ENCODE assay signal across 15 mouse cellular contexts in genomic region chr13:71000422-71001008, GRCm38 (mm10).
DNase-seq lines count a peak whose midpoint lies in the region; ATAC-seq and TF ChIP-seq lines count a peak whose summit lies in the region.
"Had no signal": no experiment of that assay in that cellular context is flagged by ENCODE, and none has a peak within 500 bp of the region (broad histone marks: within the 10 kb centered on the region; RNA-seq: fewer than 3 reads in every experiment).

No protein-coding gene starts in this region.

- no peak for TF ChIP-seq CTCF in liver, postnatal 0 days (IDR thresholded peaks at IDR 0.05; ENCODE audit: low read depth)

- 60% methylated on average over 5 of the region's 5 CpGs for WGBS in embryonic facial prominence, embryonic 11.5 days
- 63% methylated on average over 5 of the region's 5 CpGs for WGBS in embryonic facial prominence, embryonic 10.5 days
- 47% methylated on average over 5 of the region's 5 CpGs for WGBS in liver, embryonic 16.5 days (ENCODE audit: insufficient replicate concordance)
- 59% methylated on average over 5 of the region's 5 CpGs for WGBS in liver, postnatal 0 days (ENCODE audit: insufficient replicate concordance)
- WGBS in embryonic facial prominence, embryonic 14.5 days, result 45% methylated on average over 5 of the region's 5 CpGs
- WGBS in midbrain, embryonic 15.5 days, result 60% methylated on average over 5 of the region's 5 CpGs

- no peaks in the 10 kb centered on the region for H3K4me1 ChIP-seq in embryonic facial prominence, embryonic 11.5 days (ENCODE audit: control insufficient read depth, insufficient read depth, low read length)
- no peaks in the 10 kb centered on the region for H3K4me1 ChIP-seq in embryonic facial prominence, embryonic 10.5 days
- no peaks in the 10 kb centered on the region for H3K4me1 ChIP-seq in liver, embryonic 16.5 days (ENCODE audit: control insufficient read depth, low read depth, low read length)
- H3K4me1 ChIP-seq in liver, postnatal 0 days (ENCODE audit: insufficient read depth), result peaks cover 5% of the 10 kb centered on the region; the same call in 1 of the 2 replicates
- no peaks in the 10 kb centered on the region for H3K4me1 ChIP-seq in embryonic facial prominence, embryonic 14.5 days (ENCODE audit: control insufficient read depth, insufficient read depth, low read length)
- H3K4me1 ChIP-seq in midbrain, embryonic 15.5 days, result no peaks in the 10 kb centered on the region
- H3K4me1 ChIP-seq: heart, embryonic 15.5 days; limb, embryonic 13.5 days; liver, embryonic 12.5 days; megakaryocyte, embryonic 14.5 days had no signal

- H3K4me2 ChIP-seq in embryonic facial prominence, embryonic 11.5 days (ENCODE audit: low read depth, low read length), result no peak overlapping the region
- H3K4me2 ChIP-seq in liver, embryonic 16.5 days (ENCODE audit: low read depth, low read length), result no peak overlapping the region
- H3K4me2 ChIP-seq in liver, postnatal 0 days (ENCODE audit: low read depth, low read length), result no peak overlapping the region
- no peak overlapping the region for H3K4me2 ChIP-seq in embryonic facial prominence, embryonic 14.5 days (ENCODE audit: low read depth, low read length)
- H3K4me2 ChIP-seq in midbrain, embryonic 15.5 days, result no peak overlapping the region
- H3K4me2 ChIP-seq: heart, embryonic 15.5 days; limb, embryonic 13.5 days; liver, embryonic 12.5 days; lung, embryonic 14.5 days had no signal

- no peak overlapping the region for H3K9ac ChIP-seq in embryonic facial prominence, embryonic 11.5 days (replicated peaks; ENCODE audit: low read length)
- H3K9ac ChIP-seq in liver, embryonic 16.5 days (ENCODE audit: low read depth, low read length), result no peak overlapping the region
- no peak overlapping the region for H3K9ac ChIP-seq in liver, postnatal 0 days (replicated peaks)
- no peak overlapping the region for H3K9ac ChIP-seq in embryonic facial prominence, embryonic 14.5 days (ENCODE audit: low read depth, low read length)
- H3K9ac ChIP-seq in midbrain, embryonic 15.5 days, result no peak overlapping the region
- H3K9ac ChIP-seq: heart, embryonic 15.5 days; limb, embryonic 13.5 days; liver, embryonic 12.5 days; lung, embryonic 14.5 days had no signal

- no peaks in the 10 kb centered on the region for H3K27me3 ChIP-seq in embryonic facial prominence, embryonic 11.5 days (ENCODE audit: control insufficient read depth, insufficient read depth, low read length)
- H3K27me3 ChIP-seq in embryonic facial prominence, embryonic 10.5 days (replicated peaks; ENCODE audit: low read depth, poor library complexity, severe bottlenecking), result no peaks in the 10 kb centered on the region
- H3K27me3 ChIP-seq in liver, embryonic 16.5 days (ENCODE audit: control insufficient read depth, insufficient read depth, low read depth, low read length), result no peaks in the 10 kb centered on the region
- H3K27me3 ChIP-seq in liver, postnatal 0 days (ENCODE audit: insufficient read depth, low read length), result no peaks in the 10 kb centered on the region
- 0 out of 2 replicates have a peak, but pooled peaks cover 2% of the 10 kb centered on the region for H3K27me3 ChIP-seq in embryonic facial prominence, embryonic 14.5 days (replicated peaks; ENCODE audit: control insufficient read depth, insufficient read depth, low read length)
- no peaks in the 10 kb centered on the region for H3K27me3 ChIP-seq in midbrain, embryonic 15.5 days (replicated peaks)
- H3K27me3 ChIP-seq: heart, embryonic 15.5 days; liver, embryonic 12.5 days; megakaryocyte, embryonic 14.5 days had no signal

- H3K27ac ChIP-seq in embryonic facial prominence, embryonic 11.5 days (replicated peaks; ENCODE audit: low read depth, low read length), result no peak overlapping the region
- H3K27ac ChIP-seq in embryonic facial prominence, embryonic 10.5 days (replicated peaks), result no peak overlapping the region
- H3K27ac ChIP-seq in liver, embryonic 16.5 days (ENCODE audit: low read length), result no peak overlapping the region
- H3K27ac ChIP-seq in liver, postnatal 0 days (ENCODE audit: low read depth), result no peak overlapping the region
- no peak overlapping the region for H3K27ac ChIP-seq in embryonic facial prominence, embryonic 14.5 days (replicated peaks; ENCODE audit: low read depth, low read length)
- H3K27ac ChIP-seq in midbrain, embryonic 15.5 days, result no peak overlapping the region
- H3K27ac ChIP-seq: heart, embryonic 15.5 days; limb, embryonic 13.5 days; liver, embryonic 12.5 days; stomach, postnatal 0 days had no signal

- TF ChIP-seq EP300 in liver, postnatal 0 days (IDR thresholded peaks at IDR 0.05; ENCODE audit: low read depth), result no peak

- DNase-seq in embryonic facial prominence, embryonic 11.5 days (ENCODE audit: low spot score), result peak; percentile 58
- no peak for DNase-seq in embryonic facial prominence, embryonic 10.5 days (ENCODE audit: low spot score)
- no peak for DNase-seq in liver, postnatal 0 days
- DNase-seq in embryonic facial prominence, embryonic 14.5 days (ENCODE audit: low spot score), result peak; percentile 52
- no peak for DNase-seq in heart, adult 8-10 months (ENCODE audit: low spot score)

- no peaks in the 10 kb centered on the region for H3K9me3 ChIP-seq in embryonic facial prominence, embryonic 11.5 days (replicated peaks; ENCODE audit: control insufficient read depth, low read length)
- H3K9me3 ChIP-seq in embryonic facial prominence, embryonic 10.5 days, result no peaks in the 10 kb centered on the region
- H3K9me3 ChIP-seq in liver, embryonic 16.5 days (replicated peaks; ENCODE audit: control insufficient read depth, low read length), result no peaks in the 10 kb centered on the region
- H3K9me3 ChIP-seq in liver, postnatal 0 days (ENCODE audit: low read length), result no peaks in the 10 kb centered on the region
- H3K9me3 ChIP-seq in embryonic facial prominence, embryonic 14.5 days (ENCODE audit: control insufficient read depth, low read length), result no peaks in the 10 kb centered on the region
- H3K9me3 ChIP-seq in midbrain, embryonic 15.5 days, result no peaks in the 10 kb centered on the region
- H3K9me3 ChIP-seq: heart, embryonic 15.5 days; limb, embryonic 13.5 days; liver, embryonic 12.5 days had no signal

- ATAC-seq in embryonic facial prominence, embryonic 11.5 days (replicated peaks; ENCODE audit: insufficient number of reproducible peaks, low FRiP score, low TSS enrichment, low read depth), result peak; percentile 61; the same call in 1 of the 2 replicates
- ATAC-seq in liver, embryonic 16.5 days (ENCODE audit: low read depth), result 0 out of 2 replicates have a peak, but pooled peaks have one; percentile 27
- ATAC-seq in liver, postnatal 0 days, result no peak
- peak; percentile 78 for ATAC-seq in embryonic facial prominence, embryonic 14.5 days (ENCODE audit: low read depth)
- peak; percentile 59 for ATAC-seq in midbrain, embryonic 15.5 days (replicated peaks)
- no peak for ATAC-seq in CD4-positive, CD25-positive, alpha-beta regulatory T cell, adult 4 months
- ATAC-seq: inflammation-experienced regulatory T-cells, adult 6 months; liver, embryonic 12.5 days had no signal

- H3K36me3 ChIP-seq in embryonic facial prominence, embryonic 11.5 days (replicated peaks; ENCODE audit: control insufficient read depth, insufficient read depth, low read depth, low read length), result no peaks in the 10 kb centered on the region
- no peaks in the 10 kb centered on the region for H3K36me3 ChIP-seq in embryonic facial prominence, embryonic 10.5 days (replicated peaks)
- no peaks in the 10 kb centered on the region for H3K36me3 ChIP-seq in liver, embryonic 16.5 days (ENCODE audit: control insufficient read depth, insufficient read depth)
- no peaks in the 10 kb centered on the region for H3K36me3 ChIP-seq in liver, postnatal 0 days (replicated peaks; ENCODE audit: insufficient read depth, low read length)
- H3K36me3 ChIP-seq in embryonic facial prominence, embryonic 14.5 days (ENCODE audit: control insufficient read depth, insufficient read depth, low read length), result no peaks in the 10 kb centered on the region
- H3K36me3 ChIP-seq in midbrain, embryonic 15.5 days (replicated peaks), result no peaks in the 10 kb centered on the region
- H3K36me3 ChIP-seq: heart, embryonic 15.5 days; limb, embryonic 13.5 days; liver, embryonic 12.5 days had no signal

- H3K4me3 ChIP-seq in embryonic facial prominence, embryonic 11.5 days (ENCODE audit: low read depth, low read length), result no peak overlapping the region
- no peak overlapping the region for H3K4me3 ChIP-seq in embryonic facial prominence, embryonic 10.5 days
- no peak overlapping the region for H3K4me3 ChIP-seq in liver, embryonic 16.5 days (ENCODE audit: low read depth, low read length)
- no peak overlapping the region for H3K4me3 ChIP-seq in liver, postnatal 0 days (ENCODE audit: low read depth, low read length)
- no peak overlapping the region for H3K4me3 ChIP-seq in embryonic facial prominence, embryonic 14.5 days (ENCODE audit: low read depth, low read length)
- H3K4me3 ChIP-seq in midbrain, embryonic 15.5 days, result no peak overlapping the region
- H3K4me3 ChIP-seq: heart, embryonic 15.5 days; limb, embryonic 13.5 days; liver, embryonic 12.5 days; megakaryocyte, embryonic 14.5 days had no signal

Comparison
In these comparisons a context has a peak if more than half of its experiments do, and no peak if none do; other contexts are left out.
1. ATAC-seq: peak in embryonic facial prominence, embryonic 11.5 days (single experiment), liver, embryonic 16.5 days (single experiment), embryonic facial prominence, embryonic 14.5 days (single experiment) and midbrain, embryonic 15.5 days (single experiment); none in liver, postnatal 0 days (single experiment) and CD4-positive, CD25-positive, alpha-beta regulatory T cell, adult 4 months (single experiment).
2. DNase-seq: peak in embryonic facial prominence, embryonic 11.5 days (single experiment) and embryonic facial prominence, embryonic 14.5 days (single experiment); none in embryonic facial prominence, embryonic 10.5 days (single experiment), liver, postnatal 0 days (single experiment) and heart, adult 8-10 months (single experiment).